ENCODE assay signal across 29 mouse cellular contexts in the genomic region with DNA sequence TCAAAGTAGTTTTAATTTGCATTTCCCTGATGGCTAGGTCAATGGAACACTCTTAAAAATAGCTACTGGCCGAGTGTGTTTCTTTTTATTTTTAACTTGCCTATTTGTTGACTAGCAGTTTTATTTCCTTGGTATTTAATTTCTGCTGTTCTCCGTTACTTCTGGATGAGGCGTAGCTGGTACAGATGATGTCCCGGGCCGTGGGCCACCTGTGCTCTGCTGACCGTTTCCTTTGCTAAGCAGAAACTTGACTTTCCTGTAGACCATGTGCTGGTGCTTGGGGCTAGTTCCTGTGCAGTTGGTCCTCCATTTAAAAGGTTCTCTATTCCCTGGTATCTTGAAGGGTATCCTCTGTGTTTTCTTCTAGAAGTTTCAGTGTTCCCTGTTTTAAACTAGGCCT. TPM values are rescaled to one million over a fixed set of nuclear protein-coding genes. Genes with fewer than 3 reads are reported as not detected.
DNase-seq lines count a peak whose midpoint lies in the region; ATAC-seq lines count a peak whose summit lies in the region.
"Had no signal": no experiment of that assay in that cellular context is flagged by ENCODE, and none has a peak within 500 bp of the region (broad histone marks: within the 10 kb centered on the region; RNA-seq: fewer than 3 reads in every experiment).

No protein-coding gene starts in this region.

- H3K27ac ChIP-seq in liver, embryonic 12.5 days = peak overlapping the region; percentile 73
- H3K27ac ChIP-seq in midbrain, embryonic 11.5 days (ENCODE audit: low read depth, low read length) = no peak overlapping the region
- H3K27ac ChIP-seq in midbrain, embryonic 13.5 days = no peak overlapping the region
- H3K27ac ChIP-seq: embryonic facial prominence, embryonic 10.5 days; embryonic facial prominence, embryonic 13.5 days; forebrain, embryonic 12.5 days; forebrain, embryonic 15.5 days; heart, adult 2 months; heart, embryonic 15.5 days; hindbrain, embryonic 14.5 days; hindbrain, postnatal 0 days had no signal

- intact Hi-C loops in gastrocnemius, postnatal 36 days (cut with DNase I) = no loop called here

- 84% methylated on average over 6 of the region's 6 CpGs for WGBS in liver, embryonic 12.5 days (ENCODE audit: insufficient replicate concordance)
- 95% methylated on average over 6 of the region's 6 CpGs for WGBS in midbrain, embryonic 11.5 days
- WGBS in midbrain, embryonic 13.5 days = 94% methylated on average over 6 of the region's 6 CpGs

- no peak overlapping the region for H3K9ac ChIP-seq in liver, embryonic 12.5 days
- no peak overlapping the region for H3K9ac ChIP-seq in midbrain, embryonic 11.5 days (ENCODE audit: low read length)
- no peak overlapping the region for H3K9ac ChIP-seq in midbrain, embryonic 13.5 days (replicated peaks)
- H3K9ac ChIP-seq: embryonic facial prominence, embryonic 13.5 days; forebrain, embryonic 12.5 days; forebrain, embryonic 15.5 days; heart, embryonic 12.5 days; heart, embryonic 15.5 days; hindbrain, embryonic 14.5 days had no signal

- no peaks in the 10 kb centered on the region for H3K36me3 ChIP-seq in liver, embryonic 12.5 days
- no peaks in the 10 kb centered on the region for H3K36me3 ChIP-seq in midbrain, embryonic 11.5 days (ENCODE audit: control insufficient read depth, insufficient read depth, low read length)
- H3K36me3 ChIP-seq in midbrain, embryonic 13.5 days = no peaks in the 10 kb centered on the region
- H3K36me3 ChIP-seq: embryonic facial prominence, embryonic 10.5 days; embryonic facial prominence, embryonic 13.5 days; forebrain, embryonic 12.5 days; forebrain, embryonic 15.5 days; heart, embryonic 12.5 days; heart, embryonic 15.5 days had no signal

- no peak overlapping the region for H3K4me3 ChIP-seq in liver, embryonic 12.5 days
- no peak overlapping the region for H3K4me3 ChIP-seq in midbrain, embryonic 11.5 days (ENCODE audit: low read depth, low read length)
- no peak overlapping the region for H3K4me3 ChIP-seq in midbrain, embryonic 13.5 days (replicated peaks)
- H3K4me3 ChIP-seq: embryonic facial prominence, embryonic 10.5 days; embryonic facial prominence, embryonic 13.5 days; erythroblast, embryonic 14.5 days; forebrain, embryonic 12.5 days; forebrain, embryonic 15.5 days; heart, adult 2 months; heart, embryonic 12.5 days; heart, embryonic 15.5 days had no signal

- H3K9me3 ChIP-seq in liver, embryonic 12.5 days (replicated peaks) = no peaks in the 10 kb centered on the region
- no peaks in the 10 kb centered on the region for H3K9me3 ChIP-seq in midbrain, embryonic 11.5 days (ENCODE audit: control insufficient read depth, low read length)
- H3K9me3 ChIP-seq in midbrain, embryonic 13.5 days = no peaks in the 10 kb centered on the region
- H3K9me3 ChIP-seq: embryonic facial prominence, embryonic 10.5 days; embryonic facial prominence, embryonic 13.5 days; forebrain, embryonic 12.5 days; forebrain, embryonic 15.5 days; heart, embryonic 12.5 days; heart, embryonic 15.5 days had no signal

- peak; percentile 49 for DNase-seq in gastrocnemius, postnatal 25 days
- DNase-seq in gastrocnemius, postnatal 36 days = no peak
- DNase-seq in liver = no peak
- DNase-seq in midbrain, embryonic 11.5 days (ENCODE audit: low spot score, missing footprints) = peak; percentile 53
- DNase-seq in skeletal muscle tissue, adult 2 months (ENCODE audit: low read depth, low spot score) = peak; percentile 64
- no peak for DNase-seq in left cerebral cortex, adult 11 months (ENCODE audit: low spot score)
- DNase-seq: adrenal gland, adult 2 months; adrenal gland, postnatal 14 days; cerebellum, adult 11 months; cerebellum, adult 2 months; cerebellum, adult 9-11 months; cerebellum, postnatal 25 days; embryo, embryonic 11 days; heart, adult 2 months; heart, postnatal 10 days; heart, postnatal 4 days had no signal

- H3K4me1 ChIP-seq in liver, embryonic 12.5 days = peaks cover 68% of the 10 kb centered on the region
- H3K4me1 ChIP-seq in midbrain, embryonic 11.5 days (ENCODE audit: control insufficient read depth, insufficient read depth, low read length) = peaks cover 3% of the 10 kb centered on the region; the same call in 1 of the 2 replicates
- H3K4me1 ChIP-seq in midbrain, embryonic 13.5 days (replicated peaks) = peaks cover 5% of the 10 kb centered on the region
- H3K4me1 ChIP-seq: heart, embryonic 12.5 days had no signal

- H3K27me3 ChIP-seq in liver, embryonic 12.5 days (replicated peaks) = no peaks in the 10 kb centered on the region
- H3K27me3 ChIP-seq in midbrain, embryonic 11.5 days (ENCODE audit: control insufficient read depth, insufficient read depth, low read length) = no peaks in the 10 kb centered on the region
- no peaks in the 10 kb centered on the region for H3K27me3 ChIP-seq in midbrain, embryonic 13.5 days
- H3K27me3 ChIP-seq: embryonic facial prominence, embryonic 13.5 days; forebrain, embryonic 12.5 days; forebrain, embryonic 15.5 days; heart, embryonic 12.5 days; heart, embryonic 15.5 days had no signal

- H3K4me2 ChIP-seq in liver, embryonic 12.5 days = no peak overlapping the region
- H3K4me2 ChIP-seq in midbrain, embryonic 11.5 days = no peak overlapping the region
- no peak overlapping the region for H3K4me2 ChIP-seq in midbrain, embryonic 13.5 days (replicated peaks)
- H3K4me2 ChIP-seq: embryonic facial prominence, embryonic 13.5 days; forebrain, embryonic 12.5 days; forebrain, embryonic 15.5 days; heart, embryonic 12.5 days; heart, embryonic 15.5 days; hindbrain, embryonic 14.5 days had no signal

- ATAC-seq in liver, embryonic 12.5 days = no peak
- no peak for ATAC-seq in midbrain, embryonic 11.5 days (ENCODE audit: low FRiP score)
- ATAC-seq in midbrain, embryonic 13.5 days = no peak
- ATAC-seq: CD4-positive, CD25-positive, alpha-beta regulatory T cell, adult 4 months; forebrain, embryonic 15.5 days; hindbrain, postnatal 0 days; inflammation-experienced regulatory T-cells, adult 6 months had no signal

RNA-seq across cellular contexts. Expression of gene Klhdc2, which starts 4.1 kb away (rescaled TPM):
- total RNA-seq in gastrocnemius, postnatal 25 days (2021) = 100 to 1,000 TPM in 1 of 2 experiments, 10 to 100 TPM in 1; 90.5 to 104 TPM
- 100 to 1,000 TPM; 102 to 105 TPM for total RNA-seq in gastrocnemius, postnatal 36 days (2021)
- polyA plus RNA-seq in liver, embryonic 12.5 days (2016; fragmentation: Nextera tagmentation; extraction: Ambion mirVana) = 122 and 123 TPM in 2 replicates
- 272 and 275 TPM in 2 replicates for polyA plus RNA-seq in midbrain, embryonic 11.5 days (2014; fragmentation: Nextera tagmentation; extraction: Ambion mirVana)
- 294 and 313 TPM in 2 replicates for polyA plus RNA-seq in midbrain, embryonic 13.5 days (2015; fragmentation: Nextera tagmentation; extraction: Ambion mirVana)

RNA-seq across cellular contexts. Expression of gene Klhdc1, which starts 51.4 kb away (rescaled TPM):
- 10 to 100 TPM; 15.2 to 18.1 TPM for total RNA-seq in gastrocnemius, postnatal 25 days (2021)
- total RNA-seq in gastrocnemius, postnatal 36 days (2021) = 10 to 100 TPM; 17.2 to 19.6 TPM
- 5.0 and 5.4 TPM in 2 replicates for polyA plus RNA-seq in liver, embryonic 12.5 days (2016; fragmentation: Nextera tagmentation; extraction: Ambion mirVana)
- 2.9 and 3.3 TPM in 2 replicates for polyA plus RNA-seq in midbrain, embryonic 11.5 days (2014; fragmentation: Nextera tagmentation; extraction: Ambion mirVana)
- polyA plus RNA-seq in midbrain, embryonic 13.5 days (2015; fragmentation: Nextera tagmentation; extraction: Ambion mirVana) = 9.1 and 10.5 TPM in 2 replicates
- polyA plus RNA-seq: erythroblast, embryonic 14.5 days had no signal

Comparison
In these comparisons a context has a peak if more than half of its experiments do, and no peak if none do; other contexts are left out.
1. DNase-seq: peak in gastrocnemius, postnatal 25 days (single experiment), midbrain, embryonic 11.5 days (single experiment) and skeletal muscle tissue, adult 2 months (single experiment); none in gastrocnemius, postnatal 36 days (0 of 2), liver (single experiment) and left cerebral cortex, adult 11 months (single experiment).